Mouse (Mus musculus) T-helper 2 cell (primary cell): ENCODE results near the gene Zfp988.
"Not testable (repeated sequence)": the region's sequence is repeated elsewhere in the genome, so short reads cannot be mapped to it uniquely, and the experiment has no call there.

Source experiments
- in situ Hi-C: fragments of 300-600 bp; cut with MboI, MseI; formaldehyde crosslinking; loops from one replicate; pipeline ENCODE4 v1.15.1; 2025; ENCODE audit warnings: high pct_unique_total_duplicates

Zfp988 gene

GRCm38 (mm10) chr4:147343042-147343908, 37.8 kb downstream of the Zfp988 start:
- in situ Hi-C loops: not testable (repeated sequence)

- in situ Hi-C loops: not testable (repeated sequence)
Observed at GRCm38 (mm10) chr4:147345061-147345554, 39.6 kb downstream of the Zfp988 start.

- in situ Hi-C loops: not testable (repeated sequence)
Observed at GRCm38 (mm10) chr4:147346361-147347035, 41.0 kb downstream of the Zfp988 start.

GRCm38 (mm10) chr4:147347300-147347699, 41.8 kb downstream of the Zfp988 start:
- in situ Hi-C loops: not testable (repeated sequence)

GRCm38 (mm10) chr4:147347880-147348279, 42.4 kb downstream of the Zfp988 start:
- in situ Hi-C loops: not testable (repeated sequence)

GRCm38 (mm10) chr4:147348401-147348800, 42.9 kb downstream of the Zfp988 start:
- in situ Hi-C loops: not testable (repeated sequence)

GRCm38 (mm10) chr4:147348906-147349686, 43.6 kb downstream of the Zfp988 start:
- in situ Hi-C loops: not testable (repeated sequence)

GRCm38 (mm10) chr4:147349687-147350415, 44.4 kb downstream of the Zfp988 start:
- in situ Hi-C loops: loop anchor here (5.0 to 25.0 kb wide), 4 partner anchors 302 to 1203 kb away; no protein-coding TSS in a partner anchor

GRCm38 (mm10) chr4:147350541-147350940, 45.1 kb downstream of the Zfp988 start:
- in situ Hi-C loops: loop anchor here (5.0 to 25.0 kb wide), 4 partner anchors 302 to 1203 kb away; no protein-coding TSS in a partner anchor

- in situ Hi-C loops: loop anchor here (5.0 to 25.0 kb wide), 4 partner anchors 301 to 1204 kb away; no protein-coding TSS in a partner anchor
Observed at GRCm38 (mm10) chr4:147351376-147351980, 46.0 kb downstream of the Zfp988 start.

GRCm38 (mm10) chr4:147353626-147354025, 48.2 kb downstream of the Zfp988 start:
- in situ Hi-C loops: loop anchor here (5.0 to 25.0 kb wide), 4 partner anchors 299 to 1206 kb away; no protein-coding TSS in a partner anchor

GRCm38 (mm10) chr4:147356042-147356441, 50.6 kb downstream of the Zfp988 start:
- in situ Hi-C loops: loop anchor here (25.0 kb wide), 1 partner anchor 869 kb away; no protein-coding TSS in a partner anchor

GRCm38 (mm10) chr4:147357195-147357594, 51.7 kb downstream of the Zfp988 start:
- in situ Hi-C loops: loop anchor here (25.0 kb wide), 1 partner anchor 870 kb away; no protein-coding TSS in a partner anchor

GRCm38 (mm10) chr4:147361003-147361402, 55.5 kb downstream of the Zfp988 start, which contains the start of gene Zfp978:
Gene Zfp978, plus strand, starts transcription at chr4:147361303.
- in situ Hi-C loops: loop anchor here (10.0 to 25.0 kb wide), 2 partner anchors 616 to 874 kb away; no protein-coding TSS in a partner anchor

- in situ Hi-C loops: loop anchor here (10.0 to 25.0 kb wide), 2 partner anchors 617 to 875 kb away; no protein-coding TSS in a partner anchor
Observed at GRCm38 (mm10) chr4:147361872-147362271, 56.4 kb downstream of the Zfp988 start.

- in situ Hi-C loops: loop anchor here (5.0 to 25.0 kb wide), 3 partner anchors 625 to 1202 kb away; no protein-coding TSS in a partner anchor
Observed at GRCm38 (mm10) chr4:147369564-147369963, 64.1 kb downstream of the Zfp988 start.

- in situ Hi-C loops: loop anchor here (10.0 kb wide), 1 partner anchor 242 kb away; no protein-coding TSS in a partner anchor
Observed at GRCm38 (mm10) chr4:147383199-147383598, 77.7 kb downstream of the Zfp988 start.
